Mouse (Mus musculus) E14TG2a.4 (cell line): Measurements from ENCODE around the gene Phf11c.
"Not testable (repeated sequence)": the region's sequence is repeated elsewhere in the genome, so short reads cannot be mapped to it uniquely, and the experiment has no call there.

ENCODE experiments used
- H3K27me3 ChIP-seq: 2 replicates; pipeline ENCODE4 v1.6.1; 2014; ENCODE audit warnings: low read length, control low read depth; ENCODE audit not compliant: insufficient read depth
- H3K36me3 ChIP-seq: 2 replicates; pipeline ENCODE4 v1.6.1; 2014; ENCODE audit warnings: low read length, control low read depth; ENCODE audit not compliant: insufficient read depth
- H3K4me1 ChIP-seq: replicated peaks from 2 replicates; pipeline ENCODE4 v1.6.1; 2014; ENCODE audit warnings: low read depth, low read length, control low read depth
- H3K4me3 ChIP-seq: replicated peaks from 2 replicates; pipeline ENCODE4 v1.5.1; 2014; ENCODE audit warnings: mild to moderate bottlenecking, low read length
- H3K9me3 ChIP-seq: 2 replicates; pipeline ENCODE4 v1.6.1; 2014; ENCODE audit warnings: low read length, control low read depth
- CTCF ChIP-seq: conservative IDR thresholded peaks from 2 replicates; pipeline ENCODE4 v1.5.1; 2014; ENCODE audit warnings: low read length
- NANOG ChIP-seq: IDR thresholded peaks from 2 replicates; pipeline ENCODE4 v1.6.1; 2014; ENCODE audit warnings: borderline replicate concordance, low read length, mixed read lengths
- POU5F1 ChIP-seq: IDR thresholded peaks from 2 replicates; pipeline ENCODE4 v1.6.1; 2014; ENCODE audit warnings: low read length, borderline replicate concordance

Gene Phf11c

DNA sequence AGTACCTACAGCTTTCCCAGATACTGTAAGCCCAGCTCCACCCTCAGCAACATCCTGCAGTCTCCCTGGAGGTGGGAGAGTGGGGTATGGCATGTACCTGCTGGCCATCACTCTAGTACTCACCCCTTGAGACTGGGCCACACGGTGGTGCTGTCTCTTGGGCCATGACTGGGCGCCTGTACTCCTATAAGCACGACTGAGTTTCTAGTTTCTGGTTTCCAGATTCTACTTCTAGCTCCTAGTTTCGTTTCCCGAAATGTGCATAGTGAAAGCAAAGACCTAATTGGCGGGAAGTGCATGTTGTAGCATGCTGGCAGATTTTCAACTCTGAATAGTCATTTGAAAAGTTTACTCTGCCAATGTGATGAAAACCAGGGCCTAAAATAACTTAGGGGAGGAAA lies 29.9 kb downstream of the Phf11c start, which contains the start of gene Phf11d:
TSS of gene Phf11d (minus strand) at position 227 of the 401 bp plus-strand sequence.
- TF ChIP-seq NANOG (no peak), POU5F1 (no peak), CTCF (no peak)
- peaks cover 48% of the 10 kb centered on the region for H3K4me1 ChIP-seq
- no peaks in the 10 kb centered on the region for H3K9me3 ChIP-seq

GRCm38 (mm10) chr14:59341189-59341588 lies 54.0 kb downstream of the Phf11c start, which contains the start of gene Phf11b:
Gene Phf11b, minus strand, starts transcription at chr14:59341351.
- H3K27me3 ChIP-seq, H3K4me1 ChIP-seq, H3K36me3 ChIP-seq, H3K9me3 ChIP-seq, H3K4me3 ChIP-seq: not testable (repeated sequence)

More for the DNA sequence above, 29.9 kb downstream of the Phf11c start, which contains the start of gene Phf11d:
- peak within 1 kb of the TSS; percentile 23; the same call in 1 of the 2 replicates for H3K4me3 ChIP-seq
- H3K36me3 ChIP-seq: peaks cover 61% of the 10 kb centered on the region
- H3K27me3 ChIP-seq: no peaks in the 10 kb centered on the region

DNA sequence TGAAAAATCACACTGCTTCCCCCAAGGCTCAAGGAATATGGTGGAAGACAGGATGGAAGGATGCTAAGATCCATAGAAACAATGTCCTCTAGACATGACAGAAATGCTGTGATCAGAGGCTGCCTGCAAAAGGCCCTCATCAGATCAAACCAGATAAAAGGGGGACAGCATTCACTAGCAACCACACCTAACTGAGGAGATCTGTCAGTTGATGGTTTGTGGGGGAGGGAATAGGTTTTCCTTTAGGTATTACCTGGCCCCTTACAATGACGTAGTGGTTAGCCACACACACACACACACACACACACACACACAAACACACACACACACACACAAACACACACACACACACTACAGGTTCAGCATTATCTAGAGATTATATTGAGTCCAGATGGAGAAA lies 55.6 kb downstream of the Phf11c start:
- TF ChIP-seq CTCF: no peak
- Histone ChIP-seq H3K27me3 (no peaks in the 10 kb centered on the region), H3K4me3 (no peak overlapping the region), H3K4me1 (no peaks in the 10 kb centered on the region), H3K36me3 (no peaks in the 10 kb centered on the region), H3K9me3 (no peaks in the 10 kb centered on the region)

GRCm38 (mm10) chr14:59336056-59336455 lies 59.1 kb downstream of the Phf11c start:
- H3K36me3 ChIP-seq, H3K9me3 ChIP-seq, H3K4me1 ChIP-seq, H3K4me3 ChIP-seq, H3K27me3 ChIP-seq: not testable (repeated sequence)
